In genomic region chr13:23845851-23846250, GRCm38 (mm10) we compare ENCODE assay signal across 31 mouse cellular contexts. TPM values are rescaled to one million over a fixed set of nuclear protein-coding genes. Genes with fewer than 3 reads are reported as not detected.
DNase-seq lines count a peak whose midpoint lies in the region; ATAC-seq lines count a peak whose summit lies in the region.
"Had no signal": no experiment of that assay in that cellular context is flagged by ENCODE, and none has a peak within 500 bp of the region (broad histone marks: within the 10 kb centered on the region; RNA-seq: fewer than 3 reads in every experiment).

No protein-coding gene starts in this region.

- intact Hi-C loops in gastrocnemius, postnatal 14 days (cut with DNase I; ENCODE audit: low total_unique reads): no loop called here

- 31% methylated on average over 4 of the region's 4 CpGs for WGBS in limb, embryonic 12.5 days
- 71% methylated on average over 4 of the region's 4 CpGs for WGBS in limb, embryonic 10.5 days

- H3K9me3 ChIP-seq in limb, embryonic 12.5 days: no peaks in the 10 kb centered on the region
- no peaks in the 10 kb centered on the region for H3K9me3 ChIP-seq in limb, embryonic 10.5 days (replicated peaks)
- H3K9me3 ChIP-seq: embryonic facial prominence, embryonic 12.5 days; forebrain, embryonic 12.5 days; forebrain, embryonic 15.5 days; heart, embryonic 12.5 days; heart, embryonic 15.5 days; hindbrain, embryonic 10.5 days; hindbrain, embryonic 13.5 days; intestine, embryonic 15.5 days had no signal

- DNase-seq in embryo, embryonic 11 days: peak; percentile 8
- no peak for DNase-seq in embryo, embryonic 10 days (ENCODE audit: low spot score)
- DNase-seq in gastrocnemius, postnatal 14 days: peak; percentile 14
- no peak for DNase-seq in gastrocnemius, adult 8-10 months (ENCODE audit: low spot score in 2 of 2)
- DNase-seq in limb, embryonic 10.5 days (ENCODE audit: low spot score): no peak
- DNase-seq in skeletal muscle tissue, adult 2 months (ENCODE audit: low read depth, low spot score): peak; percentile 26
- no peak for DNase-seq in left cerebral cortex, adult 11 months (ENCODE audit: low spot score)
- DNase-seq: adrenal gland, adult 8-10 months; adrenal gland, postnatal 25 days; cerebellum, adult 18-20 months; cerebellum, adult 9-10 months; cerebellum, postnatal 14 days; heart, postnatal 10 days; heart, postnatal 36 days; kidney, adult 11 months had no signal

- H3K27me3 ChIP-seq in limb, embryonic 12.5 days: 0 out of 2 replicates have a peak, but pooled peaks cover 3% of the 10 kb centered on the region
- no peaks in the 10 kb centered on the region for H3K27me3 ChIP-seq in limb, embryonic 10.5 days (ENCODE audit: low read depth, poor library complexity, severe bottlenecking)
- H3K27me3 ChIP-seq: embryonic facial prominence, embryonic 12.5 days; forebrain, embryonic 12.5 days; forebrain, embryonic 15.5 days; heart, embryonic 15.5 days; hindbrain, embryonic 13.5 days; intestine, embryonic 15.5 days had no signal

- H3K4me3 ChIP-seq in limb, embryonic 12.5 days (replicated peaks): no peak overlapping the region
- H3K4me3 ChIP-seq in limb, embryonic 10.5 days: no peak overlapping the region
- H3K4me3 ChIP-seq: embryonic facial prominence, embryonic 12.5 days; erythroblast, embryonic 14.5 days; forebrain, embryonic 12.5 days; forebrain, embryonic 15.5 days; heart, embryonic 12.5 days; heart, embryonic 15.5 days; hindbrain, embryonic 10.5 days; hindbrain, embryonic 13.5 days; intestine, embryonic 15.5 days had no signal

- H3K36me3 ChIP-seq in limb, embryonic 12.5 days: no peaks in the 10 kb centered on the region
- no peaks in the 10 kb centered on the region for H3K36me3 ChIP-seq in limb, embryonic 10.5 days
- H3K36me3 ChIP-seq: embryonic facial prominence, embryonic 12.5 days; forebrain, embryonic 12.5 days; forebrain, embryonic 15.5 days; heart, embryonic 12.5 days; heart, embryonic 15.5 days; hindbrain, embryonic 10.5 days; hindbrain, embryonic 13.5 days; intestine, embryonic 15.5 days had no signal

- no peak for ATAC-seq in limb, embryonic 12.5 days (ENCODE audit: insufficient number of reproducible peaks, insufficient read depth, low FRiP score, low TSS enrichment, low read depth)
- ATAC-seq: activated CD4-positive, CD25-positive, alpha-beta regulatory T cell, adult 4 months; forebrain, embryonic 15.5 days; hindbrain, embryonic 16.5 days; intestine, embryonic 15.5 days had no signal

- H3K4me2 ChIP-seq in limb, embryonic 12.5 days: no peak overlapping the region
- H3K4me2 ChIP-seq: embryonic facial prominence, embryonic 12.5 days; forebrain, embryonic 12.5 days; forebrain, embryonic 15.5 days; heart, embryonic 12.5 days; heart, embryonic 15.5 days; hindbrain, embryonic 13.5 days; intestine, embryonic 15.5 days had no signal

- H3K4me1 ChIP-seq in limb, embryonic 12.5 days (replicated peaks): peaks cover 7% of the 10 kb centered on the region
- 0 out of 2 replicates have a peak, but pooled peaks cover 3% of the 10 kb centered on the region for H3K4me1 ChIP-seq in limb, embryonic 10.5 days
- H3K4me1 ChIP-seq: forebrain, embryonic 12.5 days; forebrain, embryonic 15.5 days; heart, embryonic 12.5 days; heart, embryonic 15.5 days; hindbrain, embryonic 10.5 days; hindbrain, embryonic 13.5 days; intestine, embryonic 15.5 days had no signal

- peak overlapping the region; percentile 1; the same call in 1 of the 2 replicates for H3K27ac ChIP-seq in limb, embryonic 12.5 days
- H3K27ac ChIP-seq in limb, embryonic 10.5 days: no peak overlapping the region
- H3K27ac ChIP-seq: embryonic facial prominence, embryonic 12.5 days; forebrain, embryonic 12.5 days; forebrain, embryonic 15.5 days; heart, embryonic 15.5 days; hindbrain, embryonic 10.5 days; hindbrain, embryonic 13.5 days; intestine, embryonic 15.5 days had no signal

- no peak overlapping the region for H3K9ac ChIP-seq in limb, embryonic 12.5 days (replicated peaks)
- H3K9ac ChIP-seq: embryonic facial prominence, embryonic 12.5 days; forebrain, embryonic 12.5 days; forebrain, embryonic 15.5 days; heart, embryonic 12.5 days; heart, embryonic 15.5 days; hindbrain, embryonic 13.5 days; intestine, embryonic 15.5 days had no signal

RNA-seq across cellular contexts. Expression of gene Slc17a3, which starts 6.6 kb away (rescaled TPM):
- total RNA-seq in gastrocnemius, postnatal 14 days (2021): not detected
- not detected for total RNA-seq in gastrocnemius, adult 8-10 months (2022)
- polyA plus RNA-seq in limb, embryonic 12.5 days (2016; fragmentation: Nextera tagmentation; extraction: Ambion mirVana): 0.06 TPM in 1 of 2 replicates, not detected in the other
- not detected in 2 replicates for polyA plus RNA-seq in limb, embryonic 10.5 days (2016; fragmentation: Nextera tagmentation; extraction: Ambion mirVana)
- total RNA-seq: ES-E14; heart, adult 8-10 months; heart, postnatal 10 days; heart, postnatal 36 days had no signal
- polyA plus RNA-seq: activated CD4-positive, CD25-positive, alpha-beta regulatory T cell, adult 4 months; brain, embryonic 14.5 days; embryonic facial prominence, embryonic 12.5 days; erythroblast, embryonic 14.5 days; forebrain, embryonic 12.5 days; forebrain, embryonic 15.5 days; gonadal fat pad, adult 2 months; heart, embryonic 12.5 days; heart, embryonic 15.5 days; hindbrain, embryonic 10.5 days; hindbrain, embryonic 13.5 days; hindbrain, embryonic 16.5 days had no signal

RNA-seq across cellular contexts. Expression of gene Slc17a1, which starts 21.7 kb away (rescaled TPM):
- not detected for total RNA-seq in gastrocnemius, postnatal 14 days (2021)
- not detected for total RNA-seq in gastrocnemius, adult 8-10 months (2022)
- not detected in 2 replicates for polyA plus RNA-seq in limb, embryonic 12.5 days (2016; fragmentation: Nextera tagmentation; extraction: Ambion mirVana)
- not detected in 2 replicates for polyA plus RNA-seq in limb, embryonic 10.5 days (2016; fragmentation: Nextera tagmentation; extraction: Ambion mirVana)
- total RNA-seq: adrenal gland, adult 8-10 months; adrenal gland, postnatal 25 days; ES-E14; heart, adult 8-10 months; heart, postnatal 10 days; heart, postnatal 36 days had no signal
- polyA plus RNA-seq: activated CD4-positive, CD25-positive, alpha-beta regulatory T cell, adult 4 months; brain, embryonic 14.5 days; embryonic facial prominence, embryonic 12.5 days; erythroblast, embryonic 14.5 days; forebrain, embryonic 12.5 days; forebrain, embryonic 15.5 days; heart, embryonic 12.5 days; heart, embryonic 15.5 days; hindbrain, embryonic 10.5 days; hindbrain, embryonic 13.5 days; hindbrain, embryonic 16.5 days had no signal

RNA-seq across cellular contexts. Expression of gene Slc17a2, which starts 39.1 kb away (rescaled TPM):
- not detected for total RNA-seq in gastrocnemius, postnatal 14 days (2021)
- total RNA-seq in gastrocnemius, adult 8-10 months (2022): not detected
- polyA plus RNA-seq in limb, embryonic 12.5 days (2016; fragmentation: Nextera tagmentation; extraction: Ambion mirVana): not detected in 2 replicates
- 0.04 TPM in 1 of 2 replicates, not detected in the other for polyA plus RNA-seq in limb, embryonic 10.5 days (2016; fragmentation: Nextera tagmentation; extraction: Ambion mirVana)
- total RNA-seq: adrenal gland, postnatal 25 days; ES-E14; heart, adult 8-10 months; heart, postnatal 10 days; heart, postnatal 36 days had no signal
- polyA plus RNA-seq: activated CD4-positive, CD25-positive, alpha-beta regulatory T cell, adult 4 months; brain, embryonic 14.5 days; embryonic facial prominence, embryonic 12.5 days; erythroblast, embryonic 14.5 days; forebrain, embryonic 12.5 days; forebrain, embryonic 15.5 days; gonadal fat pad, adult 2 months; heart, embryonic 12.5 days; heart, embryonic 15.5 days; hindbrain, embryonic 10.5 days; hindbrain, embryonic 13.5 days; hindbrain, embryonic 16.5 days; intestine, embryonic 15.5 days had no signal

Comparison
In these comparisons a context has a peak if more than half of its experiments do, and no peak if none do; other contexts are left out.
1. DNase-seq: peak in embryo, embryonic 11 days (single experiment), gastrocnemius, postnatal 14 days (single experiment) and skeletal muscle tissue, adult 2 months (single experiment); none in embryo, embryonic 10 days (single experiment), gastrocnemius, adult 8-10 months (0 of 2), limb, embryonic 10.5 days (single experiment) and left cerebral cortex, adult 11 months (single experiment).